Mouse (Mus musculus) midbrain, postnatal 0 days (tissue): ENCODE results near the gene L3mbtl1. TPM values are rescaled to one million over a fixed set of nuclear protein-coding genes. Genes with fewer than 3 reads are reported as not detected.

ENCODE experiments used
- ATAC-seq: fragments of 200-750 bp; cut with Nextera tagmentation; 2 replicates; pipeline ENCODE4 v1.8.0; 2017; ENCODE audit warnings: moderate number of reproducible peaks, mild to moderate bottlenecking, moderate TSS enrichment, moderate library complexity; ENCODE audit not compliant: low FRiP score
- DNase-seq: peaks from one replicate; pipeline ENCODE4 v3.0.0-alpha.2; 2015; ENCODE audit warnings: low spot score
- H3K27ac ChIP-seq: fragments of 300-500 bp; sonication (generic); 2 replicates; pipeline ENCODE4 v1.5.1; 2014; ENCODE audit warnings: low read depth, mild to moderate bottlenecking, low read length, mixed read lengths
- H3K27me3 ChIP-seq: fragments of 300-500 bp; sonication (generic); 2 replicates; pipeline ENCODE4 v1.6.1; 2014; ENCODE audit warnings: low read length, control low read depth, mixed read lengths; ENCODE audit not compliant: insufficient read depth
- H3K36me3 ChIP-seq: fragments of 300-500 bp; sonication (generic); 2 replicates; pipeline ENCODE4 v1.6.1; 2014; ENCODE audit warnings: low read length, control low read depth, mixed read lengths; ENCODE audit not compliant: insufficient read depth
- H3K4me1 ChIP-seq: fragments of 300-500 bp; sonication (generic); 2 replicates; pipeline ENCODE4 v1.6.1; 2014; ENCODE audit warnings: mild to moderate bottlenecking, control low read depth, antibody characterized with exemption, low read length, mixed read lengths; ENCODE audit not compliant: insufficient read depth
- H3K4me2 ChIP-seq: fragments of 300-500 bp; sonication (generic); 2 replicates; pipeline ENCODE4 v1.6.1; 2014; ENCODE audit warnings: low read depth, mild to moderate bottlenecking, low read length, mixed read lengths; ENCODE audit not compliant: poor library complexity, severe bottlenecking
- H3K4me3 ChIP-seq: fragments of 300-500 bp; sonication (generic); 2 replicates; pipeline ENCODE4 v1.5.1; 2014; ENCODE audit warnings: low read depth, mild to moderate bottlenecking, low read length, moderate library complexity
- H3K9ac ChIP-seq: fragments of 300-500 bp; sonication (generic); replicated peaks from 2 replicates; pipeline ENCODE4 v1.6.1; 2014; ENCODE audit warnings: mild to moderate bottlenecking, low read length, moderate library complexity, mixed read lengths; ENCODE audit not compliant: poor library complexity, severe bottlenecking
- H3K9me3 ChIP-seq: fragments of 300-500 bp; sonication (generic); 2 replicates; pipeline ENCODE4 v1.6.1; 2016; ENCODE audit warnings: low read length, control low read depth
- CTCF ChIP-seq: IDR thresholded peaks from 2 replicates; pipeline ENCODE4 v1.5.1; 2016; ENCODE audit warnings: antibody characterized with exemption, mild to moderate bottlenecking
- WGBS: fragments of 180-500 bp; shearing (Covaris S2); extraction: QIAGEN DNeasy Blood & Tissue Kit; methylation state at CpG from one replicate; pipeline ENCODE4 v1.1.7; 2014; 5-methylcytosine and 5-hydroxymethylcytosine counted together
- polyA plus RNA-seq: library from polyadenylated mRNA; unstranded; fragments of >200 nt; fragmentation: Nextera tagmentation; extraction: Ambion mirVana; gene quantifications from 2 replicates; pipeline ENCODE4 v1.2.1, GENCODE M21; 2015
- total RNA-seq: library from RNA; depleted of rRNA; stranded (reverse); fragments of >200 nt; gene quantifications from 2 replicates; pipeline ENCODE4 v1.2.3, GENCODE M21; 2014

The L3mbtl1 gene
- total and polyA plus RNA-seq, 2 experiments from 2014 or later: 11.9 to 16.9 TPM

GRCm38 (mm10) chr2:162968357-162968756 is 25.1 kb downstream of the L3mbtl1 start:
- H3K36me3 ChIP-seq: peaks cover 20% of the 10 kb centered on the region
- WGBS: 12% methylated on average over 5 of the region's 5 CpGs
- peak; percentile 82 for TF ChIP-seq CTCF
- DNase-seq: peak; percentile 33
- H3K27ac ChIP-seq: no peak overlapping the region
- ATAC-seq: peak; percentile 31; the same call in 1 of the 2 replicates
- no peak overlapping the region for H3K9ac ChIP-seq
- no peaks in the 10 kb centered on the region for H3K4me1 ChIP-seq
- no peak overlapping the region for H3K4me3 ChIP-seq
- no peaks in the 10 kb centered on the region for H3K27me3 ChIP-seq
- no peaks in the 10 kb centered on the region for H3K9me3 ChIP-seq
- H3K4me2 ChIP-seq: no peak overlapping the region

DNA sequence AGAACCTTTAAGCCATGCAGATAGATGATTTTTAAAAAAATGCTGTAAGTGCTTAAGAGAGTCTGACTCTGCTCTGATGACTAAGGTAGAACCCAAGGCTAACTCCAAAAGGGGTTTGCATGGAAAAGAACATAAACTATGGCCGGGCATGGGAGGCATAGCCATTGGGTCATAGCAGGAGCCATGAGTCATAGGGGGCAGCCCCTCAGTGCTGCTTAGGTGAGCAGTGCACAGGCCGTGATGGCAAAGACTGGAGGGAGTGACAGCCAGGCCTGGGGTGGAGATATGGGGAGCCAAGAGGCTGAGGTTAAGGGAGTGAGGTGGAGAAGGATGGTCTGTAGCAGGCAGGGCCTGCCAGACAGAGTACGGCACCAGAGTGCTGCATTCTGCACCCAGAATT is 25.8 kb downstream of the L3mbtl1 start:
- ATAC-seq (no peak), DNase-seq (no peak)
- Histone ChIP-seq H3K36me3 (peaks cover 20% of the 10 kb centered on the region; the same call in 1 of the 2 replicates), H3K9ac (no peak overlapping the region), H3K4me1 (no peaks in the 10 kb centered on the region), H3K4me2 (no peak overlapping the region), H3K4me3 (no peak overlapping the region), H3K27ac (no peak overlapping the region), H3K27me3 (no peaks in the 10 kb centered on the region), H3K9me3 (no peaks in the 10 kb centered on the region)
- no peak for TF ChIP-seq CTCF
- 89% methylated on average over 3 of the region's 3 CpGs for WGBS

DNA sequence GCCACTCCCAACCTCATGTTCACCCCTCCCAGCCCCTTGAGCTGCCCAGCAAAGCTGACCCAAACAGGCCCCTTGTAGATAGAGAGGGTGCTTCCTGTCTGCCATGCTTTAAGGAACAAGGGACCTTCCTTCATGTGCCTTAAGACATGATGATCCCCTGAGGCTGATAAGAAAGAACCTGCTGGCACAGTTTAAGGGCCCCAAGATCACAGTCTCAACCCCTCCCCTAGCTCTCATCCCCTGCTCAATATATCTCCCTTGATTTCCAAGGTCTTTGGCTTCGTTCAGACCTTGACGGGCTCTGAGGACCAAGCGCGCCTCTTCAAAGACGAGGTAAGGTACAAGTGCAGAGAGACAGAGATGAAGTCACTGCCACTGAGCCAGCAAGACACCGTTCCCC is 27.6 kb downstream of the L3mbtl1 start:
- no peak for TF ChIP-seq CTCF
- Histone ChIP-seq H3K4me2 (no peak overlapping the region), H3K27ac (no peak overlapping the region), H3K9ac (no peak overlapping the region), H3K4me3 (no peak overlapping the region), H3K36me3 (peaks cover 14% of the 10 kb centered on the region; the same call in 1 of the 2 replicates), H3K4me1 (no peaks in the 10 kb centered on the region), H3K9me3 (no peaks in the 10 kb centered on the region), H3K27me3 (no peaks in the 10 kb centered on the region)
- 91% methylated on average over 6 of the region's 6 CpGs for WGBS
- no peak for DNase-seq
- ATAC-seq: no peak

DNA sequence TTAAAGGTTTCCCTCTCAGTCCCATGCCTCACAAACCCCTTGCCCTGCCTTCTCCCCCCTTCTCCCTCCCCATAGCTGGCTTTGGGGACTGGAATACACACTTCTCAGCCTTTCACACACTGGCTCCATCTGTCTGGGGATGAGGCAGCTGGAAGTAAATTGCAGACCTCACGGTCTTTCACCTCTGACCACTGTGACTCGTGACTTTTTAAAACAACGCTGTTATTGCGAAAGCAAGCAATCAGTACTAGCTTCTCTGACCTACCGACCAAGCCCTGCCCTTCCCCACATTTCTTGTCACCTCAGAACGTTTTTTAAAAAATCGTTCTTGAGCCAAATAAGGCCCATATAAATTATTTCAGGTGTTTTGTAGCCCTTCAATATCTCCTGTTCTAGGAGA is 29.5 kb downstream of the L3mbtl1 start:
- ATAC-seq: no peak
- Histone ChIP-seq H3K36me3 (0 out of 2 replicates have a peak, but pooled peaks cover 2% of the 10 kb centered on the region), H3K9me3 (no peaks in the 10 kb centered on the region), H3K4me3 (no peak overlapping the region), H3K27ac (no peak overlapping the region), H3K27me3 (no peaks in the 10 kb centered on the region), H3K9ac (no peak overlapping the region), H3K4me2 (no peak overlapping the region), H3K4me1 (no peaks in the 10 kb centered on the region)
- TF ChIP-seq CTCF: no peak
- no peak for DNase-seq
- 73% methylated on average over 7 of the region's 7 CpGs for WGBS

DNA sequence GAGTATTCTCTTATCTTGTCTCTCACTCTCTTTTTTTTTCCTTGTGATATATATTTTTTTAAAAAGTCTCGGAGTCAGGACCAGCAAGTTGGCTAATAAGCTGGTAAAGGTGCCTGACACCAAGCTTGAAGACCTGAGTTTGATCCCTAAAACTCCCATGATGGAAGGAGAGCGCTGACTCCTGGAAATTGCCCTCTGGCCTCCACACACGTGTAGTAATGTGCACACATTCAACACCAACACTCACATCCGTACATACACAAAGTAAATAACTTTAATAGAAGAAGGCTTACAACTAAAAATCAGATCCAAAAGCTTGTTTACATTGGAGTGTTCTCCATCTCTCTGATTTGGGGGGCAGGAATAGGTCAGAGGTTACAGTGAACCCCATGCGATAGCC is 29.9 kb downstream of the L3mbtl1 start:
- Histone ChIP-seq H3K27ac (no peak overlapping the region), H3K9ac (no peak overlapping the region), H3K9me3 (no peaks in the 10 kb centered on the region), H3K4me2 (no peak overlapping the region), H3K4me3 (no peak overlapping the region), H3K27me3 (no peaks in the 10 kb centered on the region), H3K4me1 (no peaks in the 10 kb centered on the region), H3K36me3 (0 out of 2 replicates have a peak, but pooled peaks cover 2% of the 10 kb centered on the region)
- ATAC-seq (no peak), DNase-seq (no peak)
- 71% methylated on average over 5 of the region's 5 CpGs for WGBS
- no peak for TF ChIP-seq CTCF

DNA sequence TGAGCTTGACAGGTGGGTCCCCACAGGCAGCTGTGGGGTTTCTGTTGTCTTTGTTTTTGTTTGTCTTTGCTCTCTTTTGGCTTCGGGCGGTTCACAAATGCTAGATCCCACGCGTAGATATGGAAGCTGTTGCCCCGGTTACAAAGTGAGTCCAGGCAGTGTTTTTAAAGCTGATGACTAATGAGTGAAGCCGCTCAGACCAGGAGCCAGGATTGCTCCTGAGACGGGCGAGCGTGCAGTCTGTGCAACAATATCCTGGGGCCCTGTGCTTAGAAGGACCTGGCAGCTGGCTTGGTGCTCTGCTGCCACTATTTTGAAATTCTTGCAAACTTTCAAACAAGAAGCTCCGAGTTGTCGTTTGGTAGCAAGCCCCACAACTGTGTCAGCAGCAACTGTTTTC is 30.4 kb downstream of the L3mbtl1 start:
- no peak overlapping the region for H3K4me2 ChIP-seq
- 0 out of 2 replicates have a peak, but pooled peaks cover 2% of the 10 kb centered on the region for H3K36me3 ChIP-seq
- H3K4me1 ChIP-seq: no peaks in the 10 kb centered on the region
- no peak overlapping the region for H3K4me3 ChIP-seq
- 18% methylated on average over 11 of the region's 11 CpGs for WGBS
- DNase-seq: peak; percentile 30
- H3K9ac ChIP-seq: 0 out of 2 replicates have a peak overlapping the region, but pooled peaks have one; percentile 4
- no peaks in the 10 kb centered on the region for H3K27me3 ChIP-seq
- no peak for TF ChIP-seq CTCF
- H3K27ac ChIP-seq: no peak overlapping the region
- ATAC-seq: no peak
- H3K9me3 ChIP-seq: no peaks in the 10 kb centered on the region
